Mouse (Mus musculus) Muller cell, postnatal 12 days (primary cell): ENCODE measurements around the gene Foxl1.

ENCODE experiments used
- DNase-seq: peaks from one replicate; pipeline ENCODE4 v3.0.0-alpha.2; 2015; ENCODE audit errors: inconsistent ontology term

The Foxl1 gene

DNA sequence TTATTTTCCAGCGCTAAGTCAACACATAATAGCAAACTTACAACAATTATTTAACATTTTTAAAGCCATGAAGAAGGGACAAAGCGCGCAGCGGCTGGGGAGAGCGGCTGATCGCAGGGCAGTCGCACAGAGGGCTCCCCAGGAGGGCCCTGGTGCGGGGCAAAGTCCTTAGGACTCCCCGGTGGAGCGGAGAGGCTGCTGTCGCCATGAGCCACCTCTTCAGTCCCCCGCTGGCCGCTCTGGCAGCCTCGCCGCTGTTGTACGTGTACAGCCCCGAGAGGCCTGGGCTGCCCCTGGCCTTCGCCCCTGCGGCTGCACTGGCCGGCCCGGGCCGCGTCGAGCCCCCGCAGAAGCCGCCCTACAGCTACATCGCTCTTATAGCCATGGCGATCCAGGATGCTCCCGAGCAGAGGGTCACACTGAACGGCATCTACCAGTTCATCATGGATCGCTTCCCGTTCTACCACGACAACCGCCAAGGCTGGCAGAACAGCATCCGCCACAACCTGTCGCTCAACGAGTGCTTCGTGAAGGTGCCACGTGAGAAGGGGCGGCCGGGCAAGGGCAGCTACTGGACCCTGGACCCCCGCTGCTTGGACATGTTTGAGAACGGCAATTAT is at the start of gene Foxl1:
Gene Foxl1, plus strand, starts transcription at position 185 of the 620 bp plus-strand sequence.
- no peak for DNase-seq

DNA sequence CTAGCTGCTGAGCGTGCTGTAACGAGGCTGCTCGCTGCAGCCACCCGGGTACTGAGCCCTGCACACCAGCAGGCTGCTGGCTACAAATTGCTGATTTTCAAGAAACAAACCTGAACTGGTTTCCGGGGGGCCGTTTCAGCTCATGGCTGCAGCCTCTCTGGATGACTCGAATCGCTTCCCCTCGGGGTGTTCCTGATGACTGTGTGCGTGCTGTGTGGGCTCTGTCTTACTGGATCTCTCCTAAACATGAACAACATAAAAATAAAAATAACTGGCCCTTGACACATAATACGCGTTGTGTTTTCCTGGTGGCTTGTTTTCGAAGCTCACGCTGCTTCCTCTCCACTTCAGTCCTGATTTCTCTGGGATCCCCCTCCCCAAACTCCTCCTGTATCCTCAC is 49.0 kb upstream of the Foxl1 start:
- no peak for DNase-seq

DNA sequence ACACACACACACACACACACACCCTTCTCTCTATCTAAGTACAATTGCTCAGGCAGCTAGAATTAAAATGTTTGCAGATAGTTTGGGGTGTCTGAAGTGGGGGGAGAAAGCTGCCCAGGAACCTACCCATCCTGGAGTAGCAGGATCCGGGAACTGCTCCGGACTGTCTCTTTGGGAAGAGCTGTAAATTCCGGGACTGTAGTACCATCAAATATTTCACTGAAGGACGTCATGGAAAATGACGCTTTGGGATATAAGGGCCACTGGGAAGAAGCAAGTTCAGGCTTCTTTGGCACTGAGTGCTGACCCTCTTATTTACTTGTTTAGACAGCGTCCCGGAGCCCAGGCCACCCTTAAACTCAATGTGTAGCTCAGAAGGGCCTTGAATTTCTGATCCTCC is 48.5 kb upstream of the Foxl1 start:
- DNase-seq, result no peak

DNA sequence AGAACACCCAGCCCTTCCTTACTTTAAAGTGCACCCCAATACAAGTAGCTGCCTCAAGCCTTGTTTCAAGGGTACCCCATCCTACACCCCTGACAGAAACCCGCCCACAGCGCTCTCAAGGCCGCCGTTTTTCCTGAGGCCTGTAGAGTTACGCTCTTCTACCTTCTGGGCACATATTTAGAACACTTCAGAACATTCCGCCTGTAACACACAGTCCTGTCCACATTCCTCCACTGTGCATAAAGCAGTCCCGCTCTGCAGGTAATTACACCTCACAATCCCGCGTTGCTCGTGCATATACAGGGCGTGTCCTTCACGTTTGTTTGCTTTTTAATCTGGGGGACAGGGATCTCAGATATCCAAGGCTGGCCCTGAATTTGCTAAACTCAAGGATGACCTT is 47.8 kb upstream of the Foxl1 start:
- DNase-seq, result no peak

DNA sequence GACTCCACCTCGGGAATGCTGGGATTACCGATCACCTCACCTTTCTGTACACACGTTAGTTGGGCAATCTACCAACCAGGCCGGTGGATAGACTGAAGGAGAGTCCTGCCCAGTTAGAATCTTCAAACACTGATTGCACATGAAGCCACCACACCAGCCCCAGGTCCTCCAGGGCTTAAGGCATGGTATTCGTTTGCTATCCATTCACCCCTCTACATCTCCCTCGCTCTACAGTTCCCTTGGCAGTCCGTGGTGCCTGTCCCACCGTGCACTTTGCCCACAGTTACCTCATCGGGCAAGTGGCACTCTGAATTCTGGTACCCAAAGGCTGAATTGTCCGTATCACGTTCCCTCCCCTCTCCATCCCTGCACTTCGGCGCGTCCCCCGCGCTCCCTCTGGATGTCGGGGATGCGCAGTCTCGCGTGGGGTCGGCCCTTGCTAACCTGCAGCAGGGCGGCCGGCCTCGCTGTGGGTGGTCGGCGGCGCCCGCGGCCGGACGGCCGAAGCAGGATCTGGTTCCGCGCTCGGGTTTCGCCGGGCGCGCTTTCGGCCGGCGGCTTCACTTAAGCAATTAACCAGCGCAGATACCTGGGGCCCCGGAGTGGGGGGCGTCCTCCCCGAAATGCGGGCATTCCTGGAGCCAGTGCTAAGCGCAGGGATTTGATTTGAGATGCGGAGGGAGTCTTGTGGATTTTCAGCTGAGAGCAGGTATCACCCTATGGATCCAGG is 47.2 kb upstream of the Foxl1 start:
- no peak for DNase-seq

DNA sequence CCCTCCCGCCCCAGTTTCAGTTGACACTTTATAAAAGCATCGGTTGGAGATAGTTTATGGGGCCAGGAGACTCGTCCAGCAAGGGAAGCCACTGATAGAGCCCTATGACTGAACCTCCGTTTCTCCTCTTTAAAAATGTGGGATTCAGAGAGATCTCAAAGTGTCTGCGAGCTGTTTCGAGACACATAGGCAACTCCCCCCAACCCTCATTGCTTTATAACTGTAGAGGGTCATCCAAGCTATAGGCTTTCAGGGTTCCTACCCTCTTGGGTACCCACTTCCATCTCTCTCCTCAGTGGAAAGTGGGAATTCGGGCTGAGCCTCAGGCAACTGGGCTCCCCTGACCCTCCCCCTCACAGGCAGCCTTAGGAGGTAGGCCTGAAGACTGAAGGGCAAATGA is 46.3 kb upstream of the Foxl1 start:
- no peak for DNase-seq

DNA sequence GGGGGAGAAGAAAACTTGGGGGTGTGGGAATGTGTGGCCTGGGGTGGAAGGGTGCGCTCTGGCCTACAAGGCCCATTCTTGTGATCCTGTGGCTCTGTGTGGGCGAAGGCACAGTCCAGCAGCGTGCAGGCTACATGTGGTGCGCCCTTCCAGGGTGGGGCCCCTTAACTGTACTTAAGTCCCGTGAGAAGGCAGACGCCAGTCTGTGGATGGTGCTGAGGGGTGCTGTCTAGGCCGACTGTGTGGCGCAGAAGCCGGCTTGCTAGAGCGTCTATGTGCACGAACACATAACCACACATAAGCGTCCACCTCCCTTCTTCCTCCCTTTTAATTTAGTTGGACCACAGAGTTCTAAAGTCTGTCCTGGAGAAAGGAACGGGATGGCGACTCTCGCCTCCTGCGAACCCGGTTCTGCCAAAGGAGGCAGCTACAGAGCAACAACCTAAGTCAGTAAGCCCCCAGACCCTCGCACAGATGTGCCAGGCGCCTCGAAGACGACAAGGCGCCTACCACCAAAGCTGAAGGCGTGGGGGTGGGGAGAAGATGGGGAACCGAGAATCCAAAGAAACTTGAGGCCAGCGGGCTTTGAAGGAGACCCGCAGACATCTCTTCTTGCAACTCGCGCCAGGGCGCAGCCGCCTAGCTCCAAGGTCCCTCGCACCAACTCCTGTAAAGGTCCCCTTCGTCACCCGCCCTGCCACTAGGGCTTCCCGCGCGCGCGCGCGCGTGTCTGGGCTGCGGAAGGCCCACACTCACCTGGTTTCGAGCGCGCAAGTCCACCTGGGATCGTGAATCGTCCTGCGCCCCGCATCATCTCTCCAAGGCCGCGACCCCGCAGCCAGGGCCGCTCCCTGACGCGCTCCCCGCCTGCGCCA is 45.3 kb upstream of the Foxl1 start:
- DNase-seq, result no peak

DNA sequence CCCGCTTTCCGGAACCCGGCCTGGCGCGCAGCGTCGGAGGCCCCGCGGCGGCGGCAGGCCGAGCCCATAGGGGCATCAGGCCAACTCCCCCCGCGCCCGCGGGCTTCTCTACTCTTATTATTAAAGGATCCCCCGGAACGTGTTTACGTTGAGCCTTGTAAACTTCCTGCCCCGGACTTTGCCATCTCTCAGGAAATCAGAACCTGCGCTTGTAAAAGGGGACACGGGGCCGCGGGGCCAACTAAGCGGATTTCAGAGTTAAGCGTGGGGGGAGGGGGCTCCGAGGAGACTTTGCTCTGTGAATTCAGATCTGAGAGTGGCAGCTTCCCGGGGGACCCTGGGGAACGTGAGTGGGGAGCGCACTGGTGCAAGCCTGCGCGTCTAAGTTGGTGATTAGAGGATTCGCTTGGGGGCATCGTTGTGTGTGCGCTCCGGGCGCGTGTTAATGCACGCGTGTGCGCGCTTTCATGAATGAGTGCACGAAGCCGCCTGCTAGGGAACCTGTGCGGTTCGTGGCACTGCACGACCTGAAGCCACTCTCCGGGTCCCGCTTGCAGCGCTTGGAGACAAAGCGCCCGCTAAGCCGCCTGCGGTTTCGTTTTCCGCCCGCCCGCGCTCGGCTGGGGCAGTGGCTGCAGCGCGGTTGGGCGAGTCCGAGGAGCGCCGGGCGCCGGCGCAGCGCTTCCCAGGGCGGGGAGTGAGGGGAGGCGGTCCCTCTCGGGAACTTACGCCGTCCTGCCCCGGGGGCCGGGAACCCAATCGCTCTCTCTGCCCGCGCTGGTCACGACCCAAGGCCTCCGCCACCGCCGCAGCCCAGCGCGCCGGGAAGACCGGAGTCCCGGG is 44.4 kb upstream of the Foxl1 start:
- peak; percentile 94 for DNase-seq

DNA sequence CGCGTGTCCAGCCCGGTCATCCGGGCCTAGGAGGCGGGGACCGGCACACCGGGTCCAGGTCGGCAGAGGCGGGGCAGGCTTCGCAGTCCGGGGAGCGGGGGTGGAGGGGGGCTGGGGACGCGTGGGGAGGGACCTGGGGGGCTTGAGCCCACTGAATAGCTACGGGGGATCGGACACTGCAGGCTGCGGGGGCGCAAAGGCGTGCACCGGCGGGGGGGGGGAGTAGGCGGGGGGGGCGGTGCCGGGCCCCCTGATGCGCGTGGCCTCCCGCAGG is 43.9 kb upstream of the Foxl1 start:
- no peak for DNase-seq

DNA sequence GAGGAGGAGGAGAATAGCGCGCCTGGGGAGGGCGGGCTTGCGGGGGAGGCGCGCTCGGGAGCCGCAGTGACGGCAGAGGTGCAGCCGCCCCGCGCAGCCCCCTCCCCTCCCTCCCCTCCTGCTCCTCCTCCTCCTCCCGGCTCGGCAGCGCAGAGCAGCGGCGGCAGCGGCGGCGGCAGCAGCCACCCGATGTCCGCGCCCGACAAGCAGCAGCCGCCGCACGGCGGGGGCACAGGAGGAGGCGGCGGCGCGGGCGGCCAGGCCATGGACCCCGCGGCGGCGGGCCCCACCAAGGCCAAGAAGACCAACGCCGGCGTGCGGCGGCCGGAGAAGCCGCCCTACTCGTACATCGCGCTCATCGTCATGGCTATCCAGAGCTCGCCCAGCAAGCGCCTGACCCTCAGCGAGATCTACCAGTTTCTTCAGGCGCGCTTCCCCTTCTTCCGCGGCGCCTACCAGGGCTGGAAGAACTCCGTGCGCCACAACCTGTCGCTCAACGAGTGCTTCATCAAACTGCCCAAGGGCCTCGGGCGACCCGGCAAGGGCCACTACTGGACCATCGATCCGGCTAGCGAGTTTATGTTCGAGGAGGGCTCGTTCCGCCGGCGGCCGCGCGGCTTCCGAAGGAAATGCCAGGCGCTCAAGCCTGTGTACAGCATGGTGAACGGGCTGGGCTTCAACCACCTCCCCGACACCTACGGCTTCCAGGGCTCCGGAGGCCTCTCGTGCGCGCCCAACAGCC is 43.4 kb upstream of the Foxl1 start, which contains the start of gene Foxf1:
Gene Foxf1, plus strand, starts transcription at position 177 of the 742 bp plus-strand sequence.
- peak; percentile 58 for DNase-seq

DNA sequence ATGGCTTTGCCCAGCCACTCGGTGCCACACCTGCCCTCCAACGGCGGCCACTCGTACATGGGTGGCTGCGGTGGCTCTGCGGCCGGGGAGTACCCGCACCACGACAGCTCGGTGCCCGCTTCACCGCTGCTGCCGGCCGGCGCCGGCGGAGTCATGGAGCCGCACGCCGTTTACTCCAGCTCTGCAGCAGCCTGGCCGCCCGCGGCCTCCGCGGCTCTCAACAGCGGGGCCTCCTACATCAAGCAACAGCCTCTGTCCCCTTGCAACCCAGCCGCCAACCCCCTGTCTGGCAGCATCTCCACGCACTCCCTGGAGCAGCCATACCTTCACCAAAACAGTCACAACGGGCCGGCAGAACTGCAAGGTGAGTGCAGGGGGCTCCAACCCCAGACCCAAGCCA is 42.7 kb upstream of the Foxl1 start:
- no peak for DNase-seq

DNA sequence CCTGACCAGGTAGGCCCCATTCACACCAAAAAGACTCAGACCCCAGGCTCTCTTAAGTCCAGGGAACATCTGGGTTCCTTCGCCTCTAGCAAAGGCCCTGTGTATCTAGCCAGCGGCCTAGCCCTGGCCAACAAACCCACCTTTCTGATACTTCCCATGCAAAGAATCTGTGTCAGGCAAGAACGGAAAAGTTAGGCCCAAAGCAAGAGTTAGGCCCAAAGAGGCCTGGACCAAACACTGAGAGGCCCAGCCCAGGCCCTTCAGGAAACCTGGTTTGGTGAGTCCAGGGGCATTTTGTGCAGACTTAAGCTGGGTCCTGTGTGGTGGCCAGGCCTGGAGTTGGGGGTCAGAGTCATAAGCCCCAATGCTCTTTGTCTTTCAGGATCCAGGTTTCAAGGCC is 42.2 kb upstream of the Foxl1 start:
- DNase-seq, result no peak

DNA sequence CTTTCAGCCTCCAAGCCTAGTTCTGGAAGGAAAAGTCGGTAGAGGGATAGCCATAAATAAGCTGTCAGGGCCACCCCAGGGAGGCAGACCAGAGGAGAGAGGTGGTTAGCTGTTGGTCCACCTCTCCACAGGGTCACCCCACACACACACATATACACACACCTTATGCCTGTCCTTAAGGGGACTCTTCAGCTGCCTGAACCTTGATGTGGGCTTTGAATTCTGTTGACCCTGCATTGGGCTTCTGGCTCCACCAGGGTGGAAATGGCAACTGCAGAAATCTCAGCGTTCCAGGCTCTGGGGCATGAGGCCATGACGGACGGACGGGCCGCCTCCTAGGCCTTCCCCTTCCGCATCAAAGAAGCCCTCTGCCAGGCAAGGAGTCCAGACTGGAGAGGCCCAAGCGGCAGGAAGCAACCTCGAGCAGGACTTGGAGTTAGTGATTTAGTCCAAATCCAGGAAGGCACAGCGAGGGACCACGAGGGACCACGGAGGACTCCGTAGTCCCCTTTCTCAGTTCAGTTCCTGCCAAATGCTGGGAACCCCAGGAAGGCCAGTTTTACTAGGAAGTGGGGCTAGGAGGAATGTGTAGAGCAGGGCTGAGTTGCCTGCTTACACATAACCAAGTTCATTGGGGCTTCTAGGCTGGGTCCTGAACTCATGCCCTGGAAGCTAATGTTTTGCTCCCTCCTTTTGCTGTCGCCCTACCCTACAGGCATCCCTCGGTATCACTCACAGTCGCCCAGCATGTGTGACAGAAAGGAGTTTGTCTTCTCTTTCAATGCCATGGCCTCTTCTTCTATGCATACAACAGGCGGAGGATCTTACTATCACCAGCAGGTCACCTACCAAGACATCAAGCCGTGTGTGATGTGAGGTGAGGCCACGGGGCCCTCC is 41.5 kb upstream of the Foxl1 start:
- no peak for DNase-seq

DNA sequence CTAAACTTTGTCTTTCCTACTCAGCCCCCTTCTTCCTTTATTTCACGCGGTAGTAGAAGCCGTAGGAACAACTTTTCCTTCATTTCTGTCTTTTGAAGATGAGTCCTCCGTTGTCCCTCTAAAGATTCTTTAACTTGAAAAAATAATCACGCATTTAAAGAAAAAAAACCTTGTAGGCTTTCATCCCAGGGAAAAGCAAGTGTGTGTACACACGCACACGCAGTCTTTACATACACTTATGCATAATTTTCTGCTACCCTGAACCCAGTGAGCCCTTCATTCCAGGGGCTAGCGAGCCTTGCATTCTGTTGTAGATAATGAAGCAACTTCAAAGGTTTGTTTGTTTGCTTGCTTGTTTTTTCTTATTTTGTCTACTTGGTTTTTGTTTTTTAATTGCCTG is 39.5 kb upstream of the Foxl1 start:
- DNase-seq, result no peak

DNA sequence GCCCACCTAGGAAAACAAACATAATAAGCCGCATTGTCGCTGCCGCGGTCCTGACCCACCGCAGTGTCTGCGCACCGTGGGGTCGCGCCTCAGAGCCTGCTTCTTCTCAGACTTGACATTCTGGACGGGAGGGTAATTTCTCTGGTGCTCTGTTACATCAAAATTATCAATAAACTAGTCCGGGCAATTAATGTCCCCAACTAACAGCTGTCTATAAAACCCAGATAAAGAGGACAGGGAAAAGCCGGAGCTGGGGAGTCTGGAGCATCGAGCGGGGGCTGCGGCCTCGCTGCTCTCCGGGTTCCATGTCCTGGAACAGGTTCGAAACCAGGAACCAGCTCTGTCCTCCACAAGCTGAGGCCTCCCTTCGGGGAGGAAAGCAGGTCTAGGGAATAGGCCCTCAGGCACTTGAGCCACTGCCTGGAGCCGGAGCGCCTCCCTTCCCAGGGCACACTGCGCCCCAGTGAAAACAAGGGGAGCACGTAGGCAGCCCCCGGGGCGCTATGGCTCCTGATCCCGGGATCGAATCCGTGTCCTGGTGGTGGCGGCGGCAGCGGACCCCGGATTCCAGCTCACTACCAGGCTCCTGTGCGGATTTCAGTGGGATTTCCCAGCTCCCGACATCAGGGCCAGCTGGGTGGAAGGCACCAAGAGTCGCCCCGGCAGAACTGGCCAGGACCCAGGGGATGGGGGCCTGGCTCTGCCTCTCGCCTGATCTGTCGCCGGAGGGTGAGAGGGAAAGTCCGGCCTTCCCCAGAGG is 38.7 kb upstream of the Foxl1 start:
- DNase-seq, result no peak

DNA sequence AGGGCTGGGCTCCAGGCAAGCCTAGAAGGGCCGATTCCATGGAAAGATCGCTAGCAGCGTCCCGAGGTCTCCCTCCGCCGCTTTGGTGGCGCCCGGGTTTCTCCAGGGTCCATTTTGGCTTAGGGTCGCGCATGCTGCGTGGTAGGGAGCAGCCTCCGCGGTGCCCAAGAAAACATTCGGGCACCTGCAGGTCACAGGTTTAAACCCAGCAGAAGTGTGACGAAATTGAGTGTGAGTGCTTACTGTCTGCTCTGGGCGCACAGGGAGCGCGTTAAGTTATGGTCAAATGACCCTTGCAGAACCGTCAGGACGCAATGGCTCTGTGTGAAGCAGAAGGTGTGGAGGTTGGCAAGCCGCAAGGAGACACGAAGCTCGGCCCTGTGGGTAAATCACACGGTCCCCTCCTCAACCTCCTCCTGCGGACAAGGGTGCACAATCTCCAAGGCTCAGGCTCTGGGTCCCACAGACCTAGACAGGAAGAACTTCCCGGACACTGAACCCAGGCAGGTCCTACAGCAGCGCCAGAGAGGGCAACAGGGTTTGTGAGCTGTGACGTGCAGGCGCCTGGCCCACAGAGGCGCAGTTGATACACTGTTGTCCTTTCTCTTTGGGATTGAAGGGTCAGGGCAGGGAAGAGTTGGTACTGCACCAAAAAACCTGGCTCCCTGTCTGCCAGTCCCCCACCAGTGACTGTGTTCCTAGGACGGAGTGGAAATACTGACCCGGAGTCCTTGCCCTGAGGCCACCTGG is 37.9 kb upstream of the Foxl1 start:
- peak; percentile 29 for DNase-seq

DNA sequence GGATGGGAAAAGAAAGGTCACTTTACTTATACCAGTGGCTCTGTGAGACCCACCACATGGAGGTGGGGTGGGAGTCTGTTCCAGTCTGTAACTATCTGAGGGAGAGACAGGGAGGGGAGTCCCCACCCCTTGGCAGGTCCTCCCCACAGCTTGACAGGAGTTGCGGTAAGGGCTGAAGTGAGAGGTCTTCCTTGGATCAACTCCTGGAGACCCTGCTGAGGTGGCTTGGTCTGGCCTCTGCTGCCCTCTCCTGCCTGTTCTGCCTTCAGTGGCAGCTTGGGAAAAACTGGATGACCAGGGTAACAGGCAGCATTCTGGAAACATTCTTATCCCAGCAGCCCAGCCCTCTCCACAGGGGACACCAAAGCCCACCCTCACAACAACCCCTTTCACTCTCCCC is 37.0 kb upstream of the Foxl1 start:
- DNase-seq, result no peak

DNA sequence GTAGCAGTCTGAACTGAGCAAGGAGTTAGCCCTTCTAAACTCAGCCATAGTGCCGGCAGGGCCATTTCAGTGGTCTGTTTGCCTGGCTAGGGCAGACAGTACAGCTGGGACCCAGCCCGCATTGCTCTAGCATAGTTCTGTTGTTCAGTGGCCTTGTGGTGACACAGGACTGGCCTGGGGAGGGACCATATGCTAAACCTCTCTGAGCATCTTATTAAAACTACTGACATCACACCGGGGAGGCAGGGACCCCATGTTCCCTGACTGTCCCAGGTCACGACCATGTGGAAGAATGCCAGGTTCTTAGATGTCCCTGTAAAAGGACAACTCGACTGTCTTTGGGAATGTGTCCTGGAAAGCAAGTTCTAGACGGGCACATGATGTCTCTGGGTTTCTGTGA is 35.6 kb upstream of the Foxl1 start:
- no peak for DNase-seq

DNA sequence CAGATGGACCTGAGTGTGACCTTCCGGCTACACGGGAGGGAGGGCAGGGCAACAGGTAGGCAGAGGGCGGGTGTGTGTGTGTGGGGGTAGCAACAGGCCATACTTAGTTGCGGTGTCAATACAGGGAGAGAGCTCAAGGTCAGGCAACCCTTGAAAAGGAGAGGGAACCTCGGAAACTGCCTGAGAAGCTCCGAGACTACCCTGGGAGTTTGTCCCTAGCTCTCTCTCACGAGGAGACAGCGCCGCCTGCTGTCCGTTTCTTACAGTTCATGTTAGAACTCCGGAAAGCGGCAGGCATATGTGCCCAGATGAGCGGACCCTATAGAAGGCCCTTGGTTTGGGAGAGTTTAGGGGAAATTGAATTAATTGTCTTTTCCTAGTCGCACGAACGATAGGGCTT is 35.1 kb upstream of the Foxl1 start:
- DNase-seq, result peak; percentile 65
